Mouse (Mus musculus) kidney, embryonic 16.5 days (tissue): Measurements from ENCODE around the gene Ntng1. TPM values are rescaled to one million over a fixed set of nuclear protein-coding genes. Genes with fewer than 3 reads are reported as not detected.

Source experiments
- polyA plus RNA-seq: library from polyadenylated mRNA; unstranded; fragments of >200 nt; fragmentation: Nextera tagmentation; extraction: Ambion mirVana; gene quantifications from 2 replicates; pipeline ENCODE4 v1.2.1, GENCODE M21; 2015

Gene Ntng1
- polyA plus RNA-seq, 1 experiment from 2014 or later: 1.0 TPM

Other genes with a start within 250 kb of the Ntng1 start
- gene Prmt6, start 107.0 kb upstream of the Ntng1 start, polyA plus RNA-seq: 20.2 and 20.9 TPM in 2 replicates